Mouse (Mus musculus) intestine, embryonic 16.5 days (tissue): ENCODE measurements at regions not wholly inside any gene's neighbourhood (a gene's known extent, or its start where the extent isn't known, plus 50 kb on each side); places are given as distances from the start of the nearest gene placed in this dataset.
A peak's percentile ranks its signal among the peaks of the same experiment; 100 is the strongest.

Source experiments
- ATAC-seq: fragments of 200-750 bp; cut with Nextera tagmentation; 2 replicates; pipeline ENCODE4 v1.8.0; 2017; ENCODE audit warnings: moderate TSS enrichment, moderate library complexity
- H3K27ac ChIP-seq: fragments of 300-500 bp; sonication (generic); 2 replicates; pipeline ENCODE4 v1.5.1; 2014; ENCODE audit warnings: mild to moderate bottlenecking, low read length
- H3K27me3 ChIP-seq: fragments of 300-500 bp; sonication (generic); replicated peaks from 2 replicates; pipeline ENCODE4 v1.6.1; 2014; ENCODE audit warnings: low read length, control low read depth, mixed read lengths; ENCODE audit not compliant: control insufficient read depth, insufficient read depth
- H3K36me3 ChIP-seq: fragments of 300-500 bp; sonication (generic); 2 replicates; pipeline ENCODE4 v1.6.1; 2014; ENCODE audit warnings: low read length, control low read depth; ENCODE audit not compliant: control insufficient read depth, insufficient read depth
- H3K4me1 ChIP-seq: fragments of 300-500 bp; sonication (generic); 2 replicates; pipeline ENCODE4 v1.6.1; 2014; ENCODE audit warnings: low read length, control low read depth, mixed read lengths; ENCODE audit not compliant: control insufficient read depth, insufficient read depth
- H3K4me2 ChIP-seq: fragments of 300-500 bp; sonication (generic); 2 replicates; pipeline ENCODE4 v1.6.1; 2014; ENCODE audit warnings: low read depth, low read length, control low read depth
- H3K4me3 ChIP-seq: fragments of 300-500 bp; sonication (generic); 2 replicates; pipeline ENCODE4 v1.5.1; 2014; ENCODE audit warnings: mild to moderate bottlenecking, low read length
- H3K9ac ChIP-seq: fragments of 300-500 bp; sonication (generic); 2 replicates; pipeline ENCODE4 v1.6.1; 2014; ENCODE audit warnings: low read depth, low read length
- H3K9me3 ChIP-seq: fragments of 300-500 bp; sonication (generic); 2 replicates; pipeline ENCODE4 v1.6.1; 2016; ENCODE audit warnings: low read length, control low read depth; ENCODE audit not compliant: control insufficient read depth
- WGBS: fragments of 180-500 bp; shearing (Covaris S2); extraction: QIAGEN DNeasy Blood & Tissue Kit; methylation state at CpG from one replicate; pipeline ENCODE4 v1.1.7; 2014; 5-methylcytosine and 5-hydroxymethylcytosine counted together
- microRNA counts: library from miRNA; unstranded; fragments of <30 nt; microRNA quantifications from one replicate; lab custom pipeline; 2016
- microRNA-seq: library from miRNA; unstranded; fragments of <30 nt; microRNA quantifications from one replicate; pipeline ENCODE4, GENCODE M21; 2016

GRCm38 (mm10) chr1:193422886-193423285, 52.8 kb upstream of the Camk1g start:
- H3K4me1 ChIP-seq, result peaks cover 20% of the 10 kb centered on the region
- H3K4me3 ChIP-seq, result no peak overlapping the region
- no peaks in the 10 kb centered on the region for H3K36me3 ChIP-seq
- no peak overlapping the region for H3K9ac ChIP-seq
- no peaks in the 10 kb centered on the region for H3K9me3 ChIP-seq
- no peaks in the 10 kb centered on the region for H3K27me3 ChIP-seq
- H3K4me2 ChIP-seq, result no peak overlapping the region
- WGBS, result 50% methylated on average over 1 of the region's 1 CpGs
- ATAC-seq, result peak; percentile 52
- peak overlapping the region; percentile 62 for H3K27ac ChIP-seq

- H3K9me3 ChIP-seq, result no peaks in the 10 kb centered on the region
- 84% methylated on average over 1 of the region's 1 CpGs for WGBS
- ATAC-seq, result no peak
- H3K27ac ChIP-seq, result no peak overlapping the region
- H3K9ac ChIP-seq, result no peak overlapping the region
- H3K4me1 ChIP-seq, result peaks cover 22% of the 10 kb centered on the region
- H3K4me3 ChIP-seq, result no peak overlapping the region
- no peak overlapping the region for H3K4me2 ChIP-seq
- H3K27me3 ChIP-seq, result no peaks in the 10 kb centered on the region
- no peaks in the 10 kb centered on the region for H3K36me3 ChIP-seq
Observed at GRCm38 (mm10) chr1:193421820-193422219, 51.7 kb upstream of the Camk1g start.

GRCm38 (mm10) chr1:193421414-193421813, 51.3 kb upstream of the Camk1g start:
- H3K4me2 ChIP-seq, result no peak overlapping the region
- no peak overlapping the region for H3K27ac ChIP-seq
- no peak for ATAC-seq
- H3K4me1 ChIP-seq, result peaks cover 22% of the 10 kb centered on the region
- no peaks in the 10 kb centered on the region for H3K36me3 ChIP-seq
- H3K9me3 ChIP-seq, result no peaks in the 10 kb centered on the region
- no peaks in the 10 kb centered on the region for H3K27me3 ChIP-seq
- no peak overlapping the region for H3K4me3 ChIP-seq
- no peak overlapping the region for H3K9ac ChIP-seq

MicroRNAs encoded in the stretch of these regions (microRNA counts, 519-probe panel; counts per million panel counts)
- microRNA mmu-miR-205 (lab: Ali Mortazavi, UCI), result 3,355 counts per million, percentile 86 among the panel's probes with 10 or more counts

Small RNA genes lying in the stretch of these regions (microRNA-seq; reads per million reads assigned to microRNA genes)
- 884 reads per million, percentile 73 among the genes with 10 or more reads in this experiment for gene Mir205
